Mouse (Mus musculus) liver, embryonic 14.5 days (tissue): ENCODE data around the gene Gng8.

Experiments used
- CTCF ChIP-seq: IDR thresholded peaks from 2 replicates; pipeline ENCODE4 v1.5.1; 2016; ENCODE audit warnings: antibody characterized with exemption, low read depth, control low read depth
- EP300 ChIP-seq: IDR thresholded peaks from 2 replicates; pipeline ENCODE4 v1.6.1; 2016; ENCODE audit warnings: antibody characterized with exemption, low read depth

DNA sequence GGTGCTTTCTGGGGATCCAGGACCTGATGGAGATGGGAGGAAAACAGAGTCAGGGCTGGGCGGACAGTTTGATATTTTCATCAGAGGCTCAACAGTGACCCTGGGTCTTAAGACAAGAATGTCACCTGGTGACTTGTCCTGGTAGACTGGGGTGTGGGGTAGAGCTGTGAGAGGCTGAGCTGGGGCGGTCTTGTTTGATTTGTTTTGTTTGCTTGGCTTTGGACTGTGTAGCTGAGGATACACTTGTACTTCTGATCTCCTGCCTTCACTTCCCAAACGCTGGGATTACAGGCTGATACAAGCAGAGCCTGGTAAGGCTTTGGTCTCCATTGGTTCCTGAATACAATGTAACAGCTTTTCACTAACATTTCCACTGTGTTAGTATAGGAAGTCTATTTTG is 24.1 kb upstream of the Gng8 start:
- no peak for TF ChIP-seq CTCF
- TF ChIP-seq EP300, result no peak
